Mouse (Mus musculus) layer of hippocampus, adult 2 months (tissue): ENCODE results near the gene Tmc8. TPM values are rescaled to one million over a fixed set of nuclear protein-coding genes. Genes with fewer than 3 reads are reported as not detected.
"Not testable (repeated sequence)": the region's sequence is repeated elsewhere in the genome, so short reads cannot be mapped to it uniquely, and the experiment has no call there.

Experiments used
- DNase-seq, 2 experiments: peaks; one replicate each; pipeline ENCODE4 v3.0.0; 2022; ENCODE audit warnings: low spot score in 2 of 2
- H3K27ac ChIP-seq: fragments of 200-600 bp; 2 replicates; pipeline ENCODE4 v1.8.1; 2022
- H3K4me3 ChIP-seq: fragments of 200-600 bp; 2 replicates; pipeline ENCODE4 v1.8.1; 2022; ENCODE audit warnings: mild to moderate bottlenecking
- CTCF ChIP-seq: fragments of 200-600 bp; conservative IDR thresholded peaks from 2 replicates; pipeline ENCODE4 v1.8.1; 2022; ENCODE audit warnings: antibody characterized with exemption, mild to moderate bottlenecking, moderate library complexity
- total RNA-seq, 2 experiments: library from RNA; stranded (reverse); gene quantifications; 2 replicates each; pipeline ENCODE4 v1.2.3; 2021

Tmc8 gene
- total RNA-seq, 2 experiments from 2014 or later: 0.64 to 0.91 TPM

DNA sequence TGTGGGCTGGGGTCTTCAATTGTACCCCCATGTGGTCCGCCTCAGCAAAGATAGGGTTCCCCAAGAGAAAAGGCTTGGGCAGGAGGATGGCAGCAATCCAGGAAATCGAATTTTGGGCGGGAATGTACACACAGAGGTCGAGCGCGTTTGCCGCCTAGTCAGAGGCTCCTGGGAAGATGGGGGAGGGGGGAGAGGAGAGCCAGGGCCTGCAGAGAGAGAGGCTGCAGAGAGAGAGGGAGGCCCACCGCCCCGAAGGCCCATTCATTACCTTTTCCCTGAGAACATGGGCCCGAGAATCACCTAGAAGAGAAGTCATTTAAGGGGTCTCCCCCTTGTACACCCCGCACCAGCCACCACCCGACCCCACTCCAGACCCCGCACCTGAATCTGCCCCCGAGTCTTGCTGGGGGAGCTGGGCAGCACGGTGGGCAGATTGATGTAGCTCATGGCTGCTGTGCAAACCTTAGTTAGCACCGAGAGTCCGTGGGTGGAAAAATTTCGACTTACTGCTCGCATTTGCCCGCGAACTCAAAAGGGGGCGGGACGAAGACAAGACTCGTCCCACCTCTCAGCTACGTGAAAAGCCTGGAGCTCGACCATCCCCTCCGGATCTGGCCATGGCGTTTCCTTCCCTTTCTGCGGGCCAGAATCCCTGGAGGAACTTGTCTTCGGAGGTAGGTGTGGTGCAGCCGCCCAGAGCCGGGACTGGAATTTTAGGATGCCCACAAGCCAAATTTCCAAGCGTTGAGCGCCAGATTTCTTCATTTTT, 43.6 kb downstream of the Tmc8 start, which contains the start of the genes Afmid and Tk1:
Gene Afmid, plus strand, starts transcription at position 592 of the 769 bp plus-strand sequence.
Gene Tk1, minus strand, starts transcription at position 760 of the 769 bp plus-strand sequence.
- no peak for TF ChIP-seq CTCF
- DNase-seq: no peak
- Histone ChIP-seq H3K4me3 (peak within 1 kb of the TSS; percentile 28), H3K27ac (no peak within 1 kb of the TSS)

DNA sequence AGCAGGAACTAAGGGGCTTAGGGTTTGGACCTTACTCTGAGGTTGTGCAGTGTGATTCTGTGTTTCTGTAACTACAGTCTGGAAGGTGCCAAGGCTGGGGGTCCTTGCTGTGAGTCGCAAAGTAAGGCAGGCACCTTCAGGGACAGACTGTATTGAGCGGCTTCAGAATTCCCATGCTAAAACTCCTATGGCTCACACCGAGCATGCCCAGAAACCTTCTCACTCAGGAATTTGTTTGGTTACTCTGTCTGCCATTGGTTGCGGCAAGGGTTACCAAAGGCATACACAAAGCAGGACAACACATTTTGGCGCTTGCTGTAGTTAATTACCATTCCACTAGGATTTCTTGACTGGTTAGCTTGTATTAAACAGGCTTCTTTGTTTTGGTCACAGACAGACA, 44.3 kb downstream of the Tmc8 start:
- DNase-seq: no peak
- H3K27ac ChIP-seq: no peak overlapping the region
- no peak for TF ChIP-seq CTCF
- peak overlapping the region; percentile 28; the same call in 1 of the 2 replicates for H3K4me3 ChIP-seq

DNA sequence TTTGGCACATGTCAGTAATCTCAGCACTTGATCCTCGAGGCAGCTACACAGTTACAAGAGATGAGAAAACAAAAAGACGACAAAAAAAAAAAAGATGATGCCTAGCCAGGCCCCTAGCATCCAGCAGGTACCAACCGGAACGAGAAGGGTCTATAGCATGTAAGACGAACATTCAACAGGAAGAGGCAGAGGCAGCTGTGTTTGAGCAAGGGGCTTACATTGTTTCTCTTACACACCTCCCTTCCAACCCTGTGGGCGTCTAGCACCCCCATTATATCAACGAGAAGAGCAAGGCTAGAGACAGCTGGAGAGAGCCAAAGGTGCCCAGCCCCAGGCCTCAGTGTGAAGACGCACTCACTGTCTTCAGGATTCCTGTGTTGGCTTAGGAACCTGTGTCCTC, 45.0 kb downstream of the Tmc8 start:
- no peak overlapping the region for H3K27ac ChIP-seq
- TF ChIP-seq CTCF: no peak
- no peak overlapping the region for H3K4me3 ChIP-seq
- no peak for DNase-seq

DNA sequence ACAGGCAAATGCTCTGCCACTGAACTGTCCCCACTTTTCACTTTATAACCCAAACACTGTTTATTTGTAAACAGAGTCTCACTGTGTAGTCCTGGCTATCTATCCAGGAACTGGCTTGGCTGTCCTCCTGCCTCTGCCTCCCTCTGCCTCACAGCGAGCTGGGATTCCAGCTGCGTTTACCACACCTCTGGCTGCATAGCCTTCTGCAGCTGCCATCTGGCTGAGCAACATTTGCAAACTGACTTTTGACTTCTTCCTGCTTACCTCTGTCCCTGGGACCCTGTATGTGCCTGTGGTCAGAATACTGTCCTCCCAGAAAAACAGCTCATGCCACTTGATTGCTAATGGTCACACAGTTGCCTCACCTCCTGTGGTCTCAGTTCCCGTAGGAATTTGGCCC, 45.5 kb downstream of the Tmc8 start:
- H3K4me3 ChIP-seq: no peak overlapping the region
- H3K27ac ChIP-seq: no peak overlapping the region
- no peak for TF ChIP-seq CTCF
- DNase-seq: no peak

DNA sequence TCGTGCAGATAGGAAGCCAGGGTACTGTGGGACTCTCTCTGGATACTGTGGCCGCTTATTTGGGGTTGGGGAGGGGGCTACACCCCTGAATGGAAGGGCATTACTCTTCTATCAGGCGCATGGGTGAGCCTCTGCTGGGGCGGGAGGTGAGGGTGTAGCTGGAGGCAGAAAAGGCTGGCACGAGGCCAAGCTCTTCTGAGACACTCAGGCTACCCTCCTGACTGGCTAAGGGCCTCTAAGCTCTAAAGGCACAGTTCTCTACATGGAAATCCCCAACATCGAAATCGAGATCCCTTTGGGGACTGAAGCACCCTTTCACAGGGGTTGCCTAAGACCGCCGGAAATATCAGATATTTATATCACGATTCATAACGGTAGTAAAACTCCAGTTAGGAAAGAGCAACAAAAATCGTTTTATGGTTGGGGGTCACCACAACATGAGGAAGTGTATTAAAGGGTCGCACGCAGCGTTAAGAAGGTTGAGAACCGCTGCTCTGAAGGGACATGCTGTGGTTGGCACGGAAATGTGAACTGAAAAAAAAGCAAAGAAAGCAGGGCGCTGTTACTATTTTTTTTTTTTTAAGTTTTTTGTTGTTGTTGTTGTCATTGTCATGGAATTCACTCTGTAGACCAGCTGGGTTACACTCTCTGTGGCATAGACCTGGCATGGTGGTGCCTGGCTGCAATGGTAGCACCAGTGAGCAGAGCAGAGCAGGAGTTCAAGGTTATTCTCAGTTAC, 46.4 kb downstream of the Tmc8 start:
- Histone ChIP-seq H3K27ac (peak overlapping the region; percentile 47), H3K4me3 (no peak overlapping the region)
- no peak for DNase-seq
- no peak for TF ChIP-seq CTCF

DNA sequence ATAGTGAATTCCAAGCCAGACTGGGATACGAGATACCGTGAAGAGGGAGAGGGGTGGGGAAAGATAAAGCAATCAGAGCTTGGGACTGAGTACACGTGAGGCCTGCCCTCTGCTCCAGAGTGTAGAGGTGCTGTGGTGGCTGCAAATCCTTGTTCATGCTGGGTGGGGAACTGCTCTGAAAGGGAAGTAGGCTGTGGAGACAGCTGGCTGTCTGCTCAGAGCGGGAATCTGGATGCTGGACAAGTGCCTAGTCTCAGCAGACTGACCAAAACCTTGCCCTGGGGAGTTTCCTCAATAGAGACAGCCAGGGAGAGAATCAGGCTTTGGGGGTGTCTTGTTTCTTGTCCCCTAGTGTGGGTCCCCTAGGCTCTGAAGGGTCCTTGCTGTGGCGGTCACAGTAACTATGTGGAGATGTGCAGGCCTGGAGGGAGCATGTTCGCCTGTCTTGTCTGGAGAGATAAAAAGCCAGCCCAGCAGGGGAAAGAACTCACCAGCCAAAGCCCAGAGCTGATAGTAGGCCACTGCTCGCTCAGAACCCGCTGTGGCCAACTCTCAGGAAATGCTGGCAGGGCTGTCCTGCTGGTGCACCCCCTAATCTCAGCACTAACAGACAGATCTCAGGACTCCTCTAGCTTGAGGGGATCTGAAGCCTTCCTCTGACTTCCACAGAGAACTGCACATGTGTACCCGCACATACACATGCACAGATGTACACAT, 47.2 kb downstream of the Tmc8 start:
- Histone ChIP-seq H3K27ac (peak overlapping the region; percentile 47), H3K4me3 (no peak overlapping the region)
- no peak for DNase-seq
- TF ChIP-seq CTCF: no peak

DNA sequence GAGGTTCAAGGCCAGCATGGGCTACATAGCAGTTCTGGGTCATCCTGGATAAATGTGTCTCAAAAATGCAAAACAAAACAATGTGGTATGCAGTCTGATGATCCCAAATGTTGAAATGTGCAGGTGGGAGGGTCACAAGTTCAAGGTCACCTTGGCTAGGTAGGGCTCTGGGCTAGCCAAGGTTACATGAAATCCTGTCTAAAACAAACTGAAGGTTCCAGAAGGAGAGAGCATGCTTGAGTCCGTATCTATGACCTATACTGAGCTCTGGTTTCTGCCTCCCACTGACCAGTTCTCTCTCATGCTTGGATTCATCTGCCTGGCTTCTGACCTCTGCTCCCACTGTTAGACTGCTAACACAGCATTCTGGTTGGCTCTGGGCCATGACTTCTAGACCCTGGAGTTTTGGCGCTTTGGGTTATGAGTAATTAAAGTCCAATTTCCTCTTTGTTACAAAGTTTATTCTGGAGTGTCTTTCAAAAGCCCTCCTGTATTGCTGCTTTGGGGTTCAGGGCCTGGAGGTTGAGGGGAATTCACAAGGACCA, 47.9 kb downstream of the Tmc8 start:
- Histone ChIP-seq H3K4me3 (no peak overlapping the region), H3K27ac (peak overlapping the region; percentile 47; the same call in 1 of the 2 replicates)
- no peak for DNase-seq
- TF ChIP-seq CTCF: no peak

DNA sequence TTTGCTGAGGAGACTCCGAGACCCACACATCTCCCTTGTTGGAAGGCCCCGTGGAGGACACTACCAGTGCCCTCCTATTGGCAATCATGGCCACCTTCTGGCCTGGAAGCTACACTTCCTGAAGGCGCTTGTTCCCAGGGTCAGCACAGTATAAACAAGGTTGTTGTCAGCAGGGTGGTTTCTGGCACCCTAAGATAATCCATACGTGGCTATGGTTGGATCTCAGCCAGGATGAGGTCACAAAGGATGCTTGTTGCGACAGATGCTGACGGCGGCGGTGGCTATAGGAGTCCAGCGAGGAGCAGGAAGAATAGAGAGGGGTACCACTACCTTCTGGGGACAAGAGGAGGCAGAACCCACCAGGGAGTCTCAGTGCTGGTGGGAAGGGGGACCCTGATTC, 48.5 kb downstream of the Tmc8 start:
- Histone ChIP-seq H3K4me3 (no peak overlapping the region), H3K27ac (no peak overlapping the region)
- no peak for TF ChIP-seq CTCF
- no peak for DNase-seq

DNA sequence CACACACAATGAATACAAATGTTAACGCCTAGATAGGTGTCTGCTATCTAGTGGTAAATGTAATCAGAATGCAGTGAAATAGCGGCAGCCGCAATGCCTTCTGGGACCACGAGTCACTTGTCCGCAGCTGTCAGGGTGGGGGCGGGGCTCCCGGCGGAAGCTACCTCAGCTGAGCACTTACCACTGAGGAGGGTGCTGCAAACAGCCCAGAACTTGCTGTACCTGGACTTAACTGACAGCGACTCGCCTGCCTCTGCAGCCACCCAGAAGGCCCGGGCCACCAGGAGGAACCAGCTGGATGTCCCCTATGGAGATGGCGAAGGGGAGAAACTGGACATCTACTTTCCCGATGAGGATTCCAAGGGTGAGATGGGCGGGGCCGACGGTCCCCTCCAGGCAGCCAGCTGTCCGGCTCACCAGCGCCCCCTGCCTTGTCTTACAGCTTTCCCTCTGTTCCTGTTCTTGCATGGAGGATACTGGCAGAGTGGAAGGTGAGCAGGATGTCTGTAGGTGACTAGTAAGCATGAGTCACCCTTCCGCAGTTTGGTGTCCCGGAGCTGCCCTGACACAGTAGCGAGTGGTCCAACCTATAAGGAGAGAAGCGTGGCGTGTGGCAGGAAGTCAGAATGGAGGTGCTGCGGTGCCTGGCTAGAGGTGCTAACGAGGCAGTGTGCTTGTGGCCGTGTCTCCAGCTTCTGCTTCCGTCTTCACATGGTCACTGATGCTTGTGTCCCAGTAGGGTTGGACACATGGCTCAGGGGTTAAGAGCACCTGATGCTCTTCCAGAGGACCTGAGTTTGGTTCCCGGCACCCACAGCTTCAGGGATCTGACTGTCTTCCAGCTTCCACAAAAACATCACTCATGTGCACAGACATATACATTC, 50.5 kb downstream of the Tmc8 start:
- TF ChIP-seq CTCF: peak; percentile 81
- peak; percentile 44 to 69 for DNase-seq
- Histone ChIP-seq H3K27ac (no peak overlapping the region), H3K4me3 (peak overlapping the region; percentile 49)

DNA sequence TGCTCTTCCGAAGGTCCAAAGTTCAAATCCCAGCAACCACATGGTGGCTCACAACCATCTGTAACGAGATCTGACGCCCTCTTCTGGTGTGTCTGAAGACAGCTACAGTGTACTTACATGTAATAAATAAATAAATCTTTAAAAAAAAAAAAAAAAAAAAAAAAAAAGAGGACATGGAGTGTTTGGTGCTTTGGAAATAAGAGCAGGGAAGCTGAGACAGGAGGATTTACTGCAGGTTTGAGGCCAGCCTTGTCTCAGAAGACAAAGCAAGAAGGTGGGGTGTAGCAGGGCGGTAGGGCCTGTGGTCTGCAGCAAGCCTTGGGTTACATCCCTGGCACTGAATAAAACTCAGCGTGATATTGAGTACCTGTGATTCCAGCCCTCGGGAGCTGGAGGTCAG, 51.6 kb downstream of the Tmc8 start:
- H3K27ac ChIP-seq, DNase-seq, H3K4me3 ChIP-seq: not testable (repeated sequence)

DNA sequence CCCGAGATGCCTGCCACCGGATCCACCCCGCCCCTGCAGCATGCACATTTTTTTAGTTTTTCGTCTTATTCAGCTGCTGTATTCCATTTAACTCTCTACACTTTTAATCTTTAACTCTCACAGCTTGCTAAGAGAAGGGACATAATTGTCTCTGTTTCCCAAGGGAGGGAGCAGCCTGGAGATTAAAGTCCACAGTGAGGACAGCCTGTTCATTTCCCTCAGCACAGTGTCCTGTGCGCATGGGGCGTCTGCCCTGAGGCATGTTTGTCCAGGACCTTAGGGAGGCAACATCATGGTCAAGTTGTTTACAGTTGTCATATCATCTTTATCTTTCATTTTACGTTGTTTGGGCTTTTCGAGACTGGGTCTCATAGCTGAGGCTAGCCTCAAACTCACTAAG, 52.2 kb downstream of the Tmc8 start:
- Histone ChIP-seq H3K27ac (no peak overlapping the region), H3K4me3 (no peak overlapping the region)
- TF ChIP-seq CTCF: no peak
- no peak for DNase-seq

DNA sequence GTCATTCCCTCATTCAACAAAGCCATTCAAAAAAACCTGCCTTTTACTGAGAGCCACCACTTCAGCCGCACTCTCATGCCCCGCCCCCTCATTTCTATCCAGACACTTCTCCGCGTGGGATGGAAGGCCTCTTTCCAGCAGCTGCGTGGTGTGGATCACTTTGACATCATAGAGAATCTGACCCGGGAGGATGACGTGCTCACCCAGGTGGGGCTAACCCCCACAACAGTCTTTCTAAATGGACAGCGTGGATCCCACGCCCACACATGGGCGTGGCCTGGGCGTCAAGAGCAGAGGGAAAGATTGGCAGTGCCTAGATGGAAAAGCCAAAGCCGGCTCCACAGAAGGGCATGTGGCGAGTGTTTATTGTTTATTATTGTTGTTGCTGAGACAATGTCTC, 54.4 kb downstream of the Tmc8 start:
- Histone ChIP-seq H3K4me3 (peak overlapping the region; percentile 24; the same call in 1 of the 2 replicates), H3K27ac (no peak overlapping the region)
- DNase-seq: peak; percentile 45 to 53
- no peak for TF ChIP-seq CTCF
